Mouse (Mus musculus) embryo, embryonic 10 days (tissue): Measurements from ENCODE around the gene Rpl15.
A peak's percentile ranks its signal among the peaks of the same experiment; 100 is the strongest.
"Not testable (repeated sequence)": the region's sequence is repeated elsewhere in the genome, so short reads cannot be mapped to it uniquely, and the experiment has no call there.

Source experiments
- DNase-seq: peaks from one replicate; pipeline ENCODE4 v3.0.0-alpha.2; 2015; ENCODE audit warnings: low spot score

Gene Rpl15

GRCm38 (mm10) chr14:18241786-18242185, 29.4 kb downstream of the Rpl15 start:
- no peak for DNase-seq

DNA sequence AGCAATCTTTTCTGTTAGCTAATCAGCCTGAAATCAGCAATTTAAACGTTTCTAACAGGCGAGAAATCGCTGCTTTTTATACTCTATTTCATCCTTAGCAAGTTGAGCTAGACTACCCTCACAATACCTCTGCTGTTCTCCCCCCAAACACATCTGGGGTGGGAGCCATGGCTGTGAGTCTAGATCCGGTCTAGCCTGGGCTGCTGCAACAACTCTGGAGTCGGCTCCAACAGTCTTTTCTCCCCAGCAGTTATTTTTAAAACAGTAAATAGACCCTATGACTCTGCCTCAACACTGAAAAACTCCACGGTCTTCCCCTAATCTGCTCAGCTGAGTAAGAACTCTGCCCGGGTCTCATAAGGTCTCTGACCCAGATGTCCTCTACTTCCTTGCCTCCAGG, 31.1 kb downstream of the Rpl15 start:
- DNase-seq = no peak

DNA sequence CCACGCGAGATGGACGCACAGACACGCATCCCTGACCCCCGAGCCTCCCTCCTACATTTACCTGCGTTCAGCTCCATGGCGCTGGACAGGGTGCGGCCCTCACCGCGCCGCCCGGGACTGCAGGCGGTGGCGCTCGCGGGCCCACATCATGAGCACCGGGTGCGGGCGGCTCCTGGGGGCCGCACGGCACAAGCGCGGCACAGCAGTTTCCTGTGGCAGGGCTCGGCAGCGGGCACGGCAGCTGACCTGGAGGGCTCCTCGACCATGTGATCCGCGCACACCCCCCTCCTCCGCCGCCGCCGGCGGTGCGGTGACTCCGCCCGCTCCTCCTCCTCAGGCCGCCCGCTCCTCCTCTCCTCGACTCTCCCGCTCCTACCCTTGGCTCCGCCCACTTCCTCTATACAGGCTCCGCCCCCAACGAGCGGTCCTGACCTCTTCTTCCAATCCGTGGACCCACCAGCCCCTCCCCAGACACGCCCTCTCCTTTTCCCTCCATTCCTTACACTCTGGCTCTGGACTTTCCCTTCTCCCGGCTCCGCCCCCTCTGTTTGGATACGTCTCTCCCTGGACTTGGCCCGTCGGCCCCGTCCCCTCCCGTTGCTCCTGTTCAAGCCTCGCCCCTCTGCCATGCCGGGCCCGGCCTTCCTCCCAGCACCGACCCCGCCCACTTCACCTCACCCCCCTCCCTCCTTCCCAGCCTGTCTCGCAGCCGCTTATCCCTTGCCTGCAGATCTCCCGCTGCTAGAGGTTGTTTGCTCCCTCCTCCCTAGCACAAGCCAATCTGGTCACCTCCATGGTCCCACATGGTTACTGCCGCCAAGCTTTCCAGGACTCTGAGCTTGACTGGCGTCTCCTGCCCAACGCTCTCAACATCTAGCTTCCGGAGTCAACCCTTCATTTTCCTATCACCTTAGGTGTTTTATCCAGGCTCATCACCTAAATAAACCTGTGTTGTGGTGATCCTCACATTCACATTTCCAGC, 32.1 kb downstream of the Rpl15 start, which contains the start of gene Nr1d2:
Gene Nr1d2, minus strand, starts transcription at position 378 of the 982 bp plus-strand sequence.
- peak; percentile 99 for DNase-seq

DNA sequence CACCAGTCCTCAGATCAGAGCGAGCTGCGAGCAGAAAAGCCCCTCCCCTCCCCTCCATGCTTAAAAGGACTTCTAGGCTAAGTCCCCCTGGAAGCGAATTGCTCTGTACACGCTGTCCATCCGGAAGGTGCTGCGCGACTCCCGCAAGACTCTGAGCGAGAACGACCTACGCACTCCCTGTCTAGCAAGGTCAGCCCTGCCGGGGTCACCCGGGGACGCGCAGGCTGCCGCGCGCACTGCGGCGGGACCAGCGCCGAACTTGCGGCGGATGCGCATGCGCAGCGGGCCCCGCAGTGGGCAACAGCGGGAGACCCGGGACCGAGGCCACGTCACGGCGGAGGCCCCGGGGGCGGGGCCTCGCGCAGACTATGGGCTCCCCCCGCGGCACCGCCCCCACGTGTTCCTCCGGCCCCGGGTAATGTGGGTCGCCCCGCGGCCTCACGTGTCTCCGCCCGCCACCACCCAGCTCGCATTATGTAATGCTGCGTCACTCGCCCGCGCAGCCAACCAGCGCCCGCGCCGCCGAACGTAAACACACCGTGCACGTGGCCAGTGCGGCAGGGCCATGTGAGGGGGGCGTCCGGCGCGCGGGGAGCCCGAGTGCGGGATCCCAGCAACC, 33.0 kb downstream of the Rpl15 start:
- DNase-seq = peak; percentile 98

DNA sequence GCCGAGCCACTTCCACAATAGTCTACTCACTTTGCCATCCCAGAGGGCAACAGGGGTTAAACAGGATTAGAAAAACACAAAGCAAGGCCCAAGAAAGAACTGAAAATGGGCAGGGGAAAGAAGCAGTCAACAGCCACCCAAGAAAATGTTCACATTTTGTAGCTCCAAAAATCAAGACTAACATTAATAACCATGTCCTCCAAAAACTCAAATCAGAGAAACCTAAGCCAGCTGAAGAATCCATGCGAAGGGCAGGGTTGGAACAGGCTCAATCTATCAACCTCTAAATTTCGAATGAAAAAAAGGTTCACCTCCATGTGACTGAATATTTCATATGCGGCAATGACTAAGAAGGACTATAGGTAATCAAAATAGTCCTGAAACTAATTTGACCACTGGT, 33.8 kb downstream of the Rpl15 start:
- no peak for DNase-seq

- not testable (repeated sequence) for DNase-seq
Measured at GRCm38 (mm10) chr14:18236496-18237235, 34.5 kb downstream of the Rpl15 start.

DNA sequence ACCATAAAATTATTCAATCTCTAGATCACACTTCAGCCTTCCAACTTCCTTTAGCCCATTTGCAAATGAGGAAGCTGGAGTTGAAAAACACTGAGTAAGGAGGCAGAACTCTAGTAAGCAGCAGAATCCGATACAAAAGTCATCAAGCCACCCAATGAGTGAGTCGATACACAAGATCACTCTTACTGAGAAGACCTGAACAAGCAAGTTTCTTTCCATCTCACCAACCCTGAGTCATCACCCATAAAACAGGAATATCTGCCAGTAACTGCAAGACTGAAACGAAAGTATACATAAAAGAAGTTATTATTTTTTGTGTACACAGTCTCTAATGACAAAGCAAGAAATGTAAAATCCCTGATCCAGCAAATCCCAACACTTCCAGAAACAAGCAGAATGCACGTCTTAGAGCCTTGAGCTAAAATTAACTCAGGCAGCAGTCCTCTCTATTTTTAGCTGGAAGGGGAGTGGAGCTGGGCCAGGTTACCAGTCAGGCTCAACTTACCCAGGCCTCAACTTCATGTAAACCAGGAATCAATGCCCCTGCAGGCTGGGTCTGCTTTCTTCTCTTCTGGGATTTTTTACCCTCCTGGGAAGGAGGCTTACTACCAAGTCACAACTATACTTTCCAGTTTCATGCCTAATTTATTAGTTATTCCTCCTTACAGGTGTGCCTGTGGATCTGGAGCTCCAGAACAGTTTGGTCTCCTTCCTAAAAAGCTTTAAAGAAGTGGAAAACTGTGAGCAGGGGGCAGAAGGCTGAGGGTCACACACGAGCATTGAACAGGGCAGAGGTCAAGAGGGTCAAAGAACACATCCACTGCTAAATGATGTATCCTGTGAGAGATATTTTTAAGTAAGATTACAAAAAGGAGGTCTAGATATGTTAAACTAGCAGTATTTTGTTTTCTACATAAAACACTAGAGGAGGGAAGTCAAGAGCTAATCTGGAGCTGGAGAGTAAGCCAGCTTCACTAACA, 36.9 kb downstream of the Rpl15 start:
- DNase-seq = peak; percentile 14

GRCm38 (mm10) chr14:18233076-18233475, 38.1 kb downstream of the Rpl15 start:
- no peak for DNase-seq

DNA sequence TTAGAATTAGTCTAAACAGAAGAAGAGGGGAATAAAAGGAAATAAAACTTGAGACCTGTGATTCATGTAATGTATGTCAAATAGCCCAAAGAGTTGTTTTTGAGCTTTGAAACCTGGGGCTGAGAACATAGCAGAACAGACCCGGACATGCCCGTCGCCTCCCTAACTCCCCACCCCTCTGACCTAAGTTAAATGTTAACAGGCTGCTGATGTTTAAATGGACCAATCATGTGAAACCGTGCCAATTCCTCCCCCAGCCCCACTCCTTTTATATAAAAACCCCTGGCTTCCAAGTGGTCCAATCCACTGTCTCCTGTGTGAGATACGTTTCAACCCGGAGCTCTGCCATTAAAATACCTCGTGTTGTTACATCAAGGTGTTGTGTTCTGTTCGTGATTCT, 39.3 kb downstream of the Rpl15 start:
- DNase-seq = not testable (repeated sequence)

- DNase-seq = not testable (repeated sequence)
Measured at GRCm38 (mm10) chr14:18229751-18230150, 41.4 kb downstream of the Rpl15 start.

- DNase-seq = not testable (repeated sequence)
Measured at GRCm38 (mm10) chr14:18226181-18226580, 45.0 kb downstream of the Rpl15 start.

GRCm38 (mm10) chr14:18225431-18225830, 45.8 kb downstream of the Rpl15 start:
- DNase-seq = not testable (repeated sequence)

GRCm38 (mm10) chr14:18221977-18222376, 49.2 kb downstream of the Rpl15 start:
- DNase-seq = no peak
